Mouse (Mus musculus) G1E-ER4 (cell line): ENCODE data around the gene Nphp4. TPM values are rescaled to one million over a fixed set of nuclear protein-coding genes. Genes with fewer than 3 reads are reported as not detected.

Source experiments
- GATA1 ChIP-seq: IDR thresholded peaks from one replicate; pipeline ENCODE4 v1.8.0; 2012; ENCODE audit warnings: low read length, inconsistent platforms
- polyA plus RNA-seq: library from polyadenylated mRNA; stranded (reverse); fragments of >175 nt; gene quantifications from 2 replicates; pipeline ENCODE4 v1.2.3, GENCODE M21; 2012

Gene Nphp4
- polyA plus RNA-seq, 1 experiment, result not detected

DNA sequence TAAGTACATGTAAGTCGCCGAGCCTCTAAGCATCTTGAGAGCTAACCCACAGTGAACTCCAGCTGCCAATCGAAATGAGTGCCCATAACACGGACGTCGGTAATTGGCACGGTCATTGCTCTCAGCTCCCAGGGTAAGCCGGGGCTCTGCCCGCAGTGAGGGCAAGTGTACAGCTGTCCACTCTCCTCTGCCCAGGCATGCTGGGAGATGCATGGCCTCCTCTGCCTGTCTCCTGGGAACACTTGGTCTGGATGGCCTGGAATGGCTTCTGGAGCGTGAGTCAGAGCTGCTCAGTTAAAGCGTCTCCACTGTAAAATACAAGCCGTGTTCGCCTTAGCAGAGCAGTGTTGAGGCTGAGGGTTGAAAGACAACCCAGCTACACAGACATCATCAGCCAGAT is 9.9 kb upstream of the Nphp4 start:
- TF ChIP-seq GATA1, result no peak

- TF ChIP-seq GATA1, result no peak
These were observed 8.6 kb upstream of the Nphp4 start for GRCm38 (mm10) chr4:152467951-152468350.

DNA sequence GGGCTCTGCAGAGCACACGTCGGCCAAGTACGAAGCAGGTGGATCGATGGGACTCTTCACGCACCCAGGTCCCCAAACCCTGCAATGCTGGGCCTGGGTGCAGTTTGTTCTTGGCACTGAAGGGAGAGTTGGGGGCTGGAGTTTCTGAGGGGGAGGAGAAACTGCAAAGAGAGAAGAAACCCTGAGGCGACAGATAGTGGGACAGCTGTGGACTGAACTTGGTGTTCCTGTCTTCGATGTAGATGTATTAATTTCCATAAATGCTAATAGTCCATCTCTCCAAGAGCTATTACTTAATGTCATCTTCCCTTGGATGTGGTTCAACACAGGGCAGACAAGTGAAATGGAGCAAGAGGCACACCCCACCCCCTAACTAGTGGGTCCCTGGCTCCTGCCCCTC is 565 bp upstream of the Nphp4 start:
- TF ChIP-seq GATA1, result no peak

GRCm38 (mm10) chr4:152477106-152477465 is 580 bp downstream of the Nphp4 start:
- TF ChIP-seq GATA1, result no peak

DNA sequence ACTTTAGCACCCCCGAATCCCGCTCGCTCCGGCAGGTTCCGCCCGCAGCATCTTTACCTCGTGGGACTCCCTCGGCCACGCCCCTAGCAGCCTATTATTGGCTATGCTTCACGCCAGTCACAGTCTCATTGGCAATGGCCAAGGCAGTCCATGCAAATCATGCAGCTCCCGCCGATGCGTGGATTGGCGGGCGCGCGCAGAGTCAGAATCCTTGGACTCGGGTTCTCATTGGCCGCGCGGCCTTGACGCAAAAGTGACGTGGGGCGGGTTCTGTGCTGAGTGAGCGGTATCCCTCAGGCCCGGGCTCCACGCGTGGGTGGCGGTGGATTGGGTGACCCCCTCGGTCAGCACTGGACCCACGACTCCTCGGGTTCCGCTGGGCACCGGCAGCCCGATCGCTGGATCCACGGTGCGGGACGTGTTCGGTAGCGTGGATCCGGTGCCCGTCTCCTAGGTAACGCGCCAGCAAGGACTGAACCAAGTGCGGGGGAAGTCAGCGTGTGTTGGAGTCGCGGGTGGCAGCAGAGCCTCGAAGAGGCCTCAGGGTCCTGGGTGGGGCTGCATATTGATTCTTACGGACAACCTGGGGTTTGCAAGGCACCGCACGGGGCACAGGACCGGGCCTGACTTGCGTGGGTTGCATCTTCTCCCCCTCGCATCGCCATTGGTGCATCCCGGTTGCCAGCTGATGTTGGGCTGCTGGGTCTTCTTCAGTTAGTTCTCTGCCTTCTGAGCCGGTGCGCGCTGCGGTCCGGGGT is 1.1 kb downstream of the Nphp4 start, which contains the start of gene Kcnab2:
Gene Kcnab2 (minus strand): TSS at position 406 of the 758 bp plus-strand sequence.
- no peak for TF ChIP-seq GATA1

- TF ChIP-seq GATA1, result no peak
These were observed 1.7 kb downstream of the Nphp4 start for GRCm38 (mm10) chr4:152478224-152478567.

DNA sequence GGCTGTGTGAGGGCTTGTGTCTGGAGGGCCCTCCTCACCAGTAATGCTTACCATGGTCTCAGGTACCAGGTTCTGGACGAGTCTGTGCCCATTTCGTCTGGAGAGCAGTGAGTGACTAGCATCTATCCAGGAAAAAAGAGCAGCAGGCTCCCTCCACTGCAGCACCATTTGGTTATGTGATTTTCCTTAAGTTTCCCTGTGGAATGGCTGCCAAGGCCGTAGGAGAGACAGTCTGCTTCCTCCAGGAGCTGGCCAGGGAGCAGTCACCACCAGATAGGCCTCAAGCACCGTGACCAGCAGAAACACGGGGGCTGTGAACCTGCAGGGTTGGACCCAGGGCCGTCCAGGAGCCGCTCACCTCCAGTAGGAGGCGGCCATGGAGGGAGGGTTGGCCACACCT is 3.9 kb downstream of the Nphp4 start:
- TF ChIP-seq GATA1, result no peak

GRCm38 (mm10) chr4:152488046-152488445 is 11.5 kb downstream of the Nphp4 start:
- no peak for TF ChIP-seq GATA1

- no peak for TF ChIP-seq GATA1
These were observed 13.8 kb downstream of the Nphp4 start for GRCm38 (mm10) chr4:152490311-152490710.

GRCm38 (mm10) chr4:152491250-152491899 is 14.9 kb downstream of the Nphp4 start:
- TF ChIP-seq GATA1, result no peak

DNA sequence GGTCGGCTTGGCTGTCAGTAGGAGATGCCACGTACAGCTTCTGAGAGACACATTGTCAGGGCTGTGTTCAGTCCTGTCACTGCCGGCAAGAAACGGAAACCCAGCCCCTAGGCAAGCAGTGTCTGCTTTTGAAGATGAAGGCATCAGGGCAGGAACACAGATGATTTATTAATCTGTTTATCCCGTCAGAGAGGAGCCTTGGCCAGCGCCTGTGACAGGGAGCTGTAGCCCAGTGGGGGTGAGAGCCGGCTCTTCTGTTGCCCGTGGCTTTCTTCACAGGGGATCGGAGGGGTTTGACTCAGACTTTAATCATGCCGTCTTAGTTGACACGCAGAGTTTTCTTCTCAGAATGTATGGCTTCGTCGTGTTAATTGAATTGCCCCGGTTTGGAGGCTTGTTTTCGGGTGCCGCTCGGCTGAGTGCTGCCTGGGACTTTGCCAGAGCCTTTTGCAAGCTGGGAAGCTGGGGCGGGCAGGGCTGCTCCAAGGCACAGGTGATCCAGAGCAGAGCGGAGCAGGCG is 17.9 kb downstream of the Nphp4 start:
- TF ChIP-seq GATA1, result no peak

DNA sequence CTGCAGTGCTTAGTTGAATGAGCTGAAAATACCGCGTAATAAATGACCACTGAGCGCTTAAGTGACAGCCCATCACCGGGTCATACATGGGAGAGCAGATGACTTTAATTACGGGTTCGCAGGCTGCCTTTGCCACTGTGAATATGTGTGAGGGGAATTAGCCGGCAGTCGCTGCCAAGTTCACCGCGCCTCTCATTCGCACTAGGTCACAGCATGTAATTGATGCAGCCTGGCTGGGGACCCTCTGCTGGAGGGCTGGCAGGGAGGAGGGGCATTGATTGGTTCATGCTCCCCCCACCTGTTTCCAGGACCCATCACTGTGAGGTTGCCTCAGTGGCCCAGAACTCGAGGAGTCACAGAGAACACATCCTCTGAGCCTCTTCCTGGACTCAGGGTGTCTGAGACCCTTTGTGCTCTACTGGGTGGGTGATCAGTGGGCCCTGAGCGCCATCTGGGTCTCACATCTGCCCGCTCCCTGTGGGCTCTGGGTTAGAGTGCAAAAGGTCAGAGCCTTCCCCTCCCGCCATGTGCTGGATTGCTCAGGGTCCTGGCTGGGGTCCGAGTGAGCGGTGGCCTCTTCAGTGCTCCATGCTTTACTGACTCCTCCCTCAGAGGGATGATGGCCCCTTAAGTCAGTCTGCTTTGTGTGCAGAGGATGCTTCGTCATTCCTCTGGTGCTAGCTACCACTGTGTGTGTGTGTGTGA is 35.9 kb downstream of the Nphp4 start:
- TF ChIP-seq GATA1, result no peak

- no peak for TF ChIP-seq GATA1
These were observed 38.4 kb downstream of the Nphp4 start for GRCm38 (mm10) chr4:152514884-152515283.

DNA sequence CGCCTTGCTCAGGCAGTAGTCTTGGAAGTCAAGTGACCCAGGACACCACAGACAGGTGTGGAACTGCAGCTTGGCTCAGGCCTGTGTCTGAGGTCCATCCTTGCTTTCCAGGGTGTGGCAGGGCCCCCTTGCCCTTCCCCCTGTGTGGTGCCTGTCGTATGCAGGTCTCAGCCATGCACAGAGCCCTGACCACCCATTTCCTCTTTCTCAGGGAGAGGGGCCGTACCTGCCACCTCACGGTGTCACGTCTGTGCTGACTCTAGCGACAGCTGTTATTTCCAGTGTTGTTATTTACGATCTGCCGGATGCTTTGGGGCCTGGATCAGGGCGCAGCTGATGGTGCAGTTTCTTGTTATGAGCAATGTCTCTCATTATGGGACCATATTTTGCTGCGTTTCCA is 42.6 kb downstream of the Nphp4 start:
- no peak for TF ChIP-seq GATA1

DNA sequence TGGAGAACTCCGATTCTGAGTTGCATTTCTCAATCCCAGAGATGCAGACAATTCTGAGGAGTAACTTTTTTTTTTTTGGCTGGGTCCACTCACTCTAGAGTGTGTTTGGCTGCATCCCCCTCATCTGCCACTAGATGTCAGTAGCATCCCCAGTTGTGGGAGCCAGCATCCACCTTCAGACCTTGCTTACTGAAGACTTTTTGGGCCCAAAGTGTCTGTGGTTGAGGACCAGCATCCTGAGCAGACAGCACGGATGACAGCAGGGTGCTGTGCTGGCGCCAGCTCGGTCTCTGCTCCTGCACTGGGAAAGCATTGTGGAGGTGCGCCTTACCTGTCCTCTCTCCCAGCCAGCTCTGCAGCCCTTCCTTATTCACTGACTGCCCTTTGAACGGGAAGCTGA is 43.6 kb downstream of the Nphp4 start:
- no peak for TF ChIP-seq GATA1

DNA sequence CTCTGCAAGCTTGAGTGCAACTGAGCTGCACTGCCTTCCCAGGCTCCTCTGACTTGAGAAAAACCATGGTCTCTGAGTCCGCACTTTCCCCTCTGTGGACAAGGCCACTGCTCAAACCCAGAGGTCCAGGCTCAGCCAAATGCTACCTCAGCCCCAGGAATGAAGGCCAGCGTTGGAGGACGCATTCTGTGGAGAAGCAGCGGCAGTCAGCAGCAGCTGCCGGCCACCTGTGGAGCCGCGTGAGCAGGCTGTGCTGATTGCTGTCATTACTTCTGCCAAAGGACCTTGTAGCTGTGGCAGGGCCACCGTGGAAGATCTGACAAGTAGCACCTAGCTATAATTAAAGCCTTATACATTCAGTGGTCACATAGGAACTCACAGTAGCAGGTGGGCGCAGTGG is 56.4 kb downstream of the Nphp4 start:
- no peak for TF ChIP-seq GATA1

GRCm38 (mm10) chr4:152539756-152540155 is 63.2 kb downstream of the Nphp4 start:
- no peak for TF ChIP-seq GATA1

GRCm38 (mm10) chr4:152541172-152541571 is 64.7 kb downstream of the Nphp4 start:
- TF ChIP-seq GATA1, result no peak
